23 mouse cellular contexts compared by ENCODE assay signal in the genomic region with DNA sequence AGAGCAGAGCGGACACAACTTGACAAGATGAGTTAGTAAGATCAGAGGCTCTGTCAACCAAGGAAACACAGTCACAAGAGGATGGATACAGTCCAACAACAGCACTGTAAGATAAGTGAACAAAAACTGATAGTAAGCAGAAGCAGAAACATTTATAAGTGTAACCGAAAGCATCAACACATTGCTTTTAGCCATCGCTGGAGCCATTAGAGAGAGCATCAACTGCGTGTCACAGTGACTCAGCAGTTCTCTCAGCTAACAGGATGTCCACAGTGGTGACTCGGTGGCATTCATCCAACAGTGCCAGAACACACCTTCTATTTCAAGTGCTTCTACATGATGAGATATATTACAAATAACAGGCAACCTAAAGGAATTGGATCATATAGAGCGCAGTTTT. TPM values are rescaled to one million over a fixed set of nuclear protein-coding genes. Genes with fewer than 3 reads are reported as not detected.
DNase-seq lines count a peak whose midpoint lies in the region; ATAC-seq and TF ChIP-seq lines count a peak whose summit lies in the region.
"Had no signal": no experiment of that assay in that cellular context is flagged by ENCODE, and none has a peak within 500 bp of the region (broad histone marks: within the 10 kb centered on the region; RNA-seq: fewer than 3 reads in every experiment).

No protein-coding gene starts in this region.

- TF ChIP-seq EP300 in lung, postnatal 0 days (IDR thresholded peaks at IDR 0.05), result no peak

- H3K4me1 ChIP-seq in lung, embryonic 14.5 days (ENCODE audit: insufficient read depth), result no peaks in the 10 kb centered on the region
- no peaks in the 10 kb centered on the region for H3K4me1 ChIP-seq in lung, postnatal 0 days (ENCODE audit: insufficient read depth, low read depth, low read length)
- no peaks in the 10 kb centered on the region for H3K4me1 ChIP-seq in kidney, embryonic 16.5 days (ENCODE audit: insufficient read depth, low read length)
- H3K4me1 ChIP-seq: heart, embryonic 10.5 days; limb, embryonic 15.5 days; liver, embryonic 15.5 days; neural tube, embryonic 12.5 days; stomach, embryonic 15.5 days had no signal

- no peak overlapping the region for H3K9ac ChIP-seq in lung, embryonic 14.5 days
- H3K9ac ChIP-seq in lung, postnatal 0 days (replicated peaks; ENCODE audit: low read depth), result no peak overlapping the region
- H3K9ac ChIP-seq in kidney, embryonic 16.5 days (replicated peaks; ENCODE audit: low read length), result no peak overlapping the region
- H3K9ac ChIP-seq: limb, embryonic 15.5 days; liver, embryonic 15.5 days; neural tube, embryonic 12.5 days; stomach, embryonic 15.5 days had no signal

- H3K36me3 ChIP-seq in lung, embryonic 14.5 days (ENCODE audit: insufficient read depth), result no peaks in the 10 kb centered on the region
- no peaks in the 10 kb centered on the region for H3K36me3 ChIP-seq in lung, postnatal 0 days (ENCODE audit: insufficient read depth, low read length)
- H3K36me3 ChIP-seq in kidney, embryonic 16.5 days (ENCODE audit: insufficient read depth, low read length), result no peaks in the 10 kb centered on the region
- H3K36me3 ChIP-seq: G1E; heart, embryonic 10.5 days; limb, embryonic 15.5 days; liver, embryonic 15.5 days; neural tube, embryonic 12.5 days; stomach, embryonic 15.5 days had no signal

- no peak overlapping the region for H3K4me2 ChIP-seq in lung, embryonic 14.5 days
- no peak overlapping the region for H3K4me2 ChIP-seq in lung, postnatal 0 days (replicated peaks; ENCODE audit: low read depth, low read length)
- no peak overlapping the region for H3K4me2 ChIP-seq in kidney, embryonic 16.5 days (replicated peaks; ENCODE audit: low read depth, low read length)
- H3K4me2 ChIP-seq: limb, embryonic 15.5 days; liver, embryonic 15.5 days; midbrain, embryonic 11.5 days; neural tube, embryonic 12.5 days; stomach, embryonic 15.5 days had no signal

- no peak for TF ChIP-seq CTCF in lung, embryonic 14.5 days (IDR thresholded peaks at IDR 0.05; ENCODE audit: low read depth)
- no peak for TF ChIP-seq CTCF in lung, postnatal 0 days (IDR thresholded peaks at IDR 0.05)

- no peak overlapping the region for H3K27ac ChIP-seq in lung, embryonic 14.5 days (ENCODE audit: low read depth)
- no peak overlapping the region for H3K27ac ChIP-seq in lung, postnatal 0 days (ENCODE audit: low read length)
- no peak overlapping the region for H3K27ac ChIP-seq in kidney, embryonic 16.5 days (ENCODE audit: low read length)
- H3K27ac ChIP-seq: heart, embryonic 10.5 days; limb, embryonic 15.5 days; liver, embryonic 15.5 days; neural tube, embryonic 12.5 days; stomach, embryonic 15.5 days had no signal

- ATAC-seq in lung, embryonic 14.5 days (ENCODE audit: insufficient read depth), result no peak
- no peak for ATAC-seq in lung, postnatal 0 days
- ATAC-seq in kidney, embryonic 16.5 days (ENCODE audit: low FRiP score, low TSS enrichment), result no peak
- ATAC-seq: forebrain, embryonic 16.5 days had no signal

- no peaks in the 10 kb centered on the region for H3K27me3 ChIP-seq in lung, embryonic 14.5 days (ENCODE audit: insufficient read depth, low read length)
- H3K27me3 ChIP-seq in lung, postnatal 0 days (replicated peaks; ENCODE audit: insufficient read depth, low read length), result no peaks in the 10 kb centered on the region
- no peaks in the 10 kb centered on the region for H3K27me3 ChIP-seq in kidney, embryonic 16.5 days (ENCODE audit: insufficient read depth, low read length)
- H3K27me3 ChIP-seq: limb, embryonic 15.5 days; liver, embryonic 15.5 days; neural tube, embryonic 12.5 days; stomach, embryonic 15.5 days had no signal

- 87% methylated on average over 6 of the region's 6 CpGs for WGBS in lung, embryonic 14.5 days
- WGBS in lung, postnatal 0 days, result 79% methylated on average over 6 of the region's 6 CpGs
- 86% methylated on average over 6 of the region's 6 CpGs for WGBS in kidney, embryonic 16.5 days

- H3K9me3 ChIP-seq in lung, embryonic 14.5 days (ENCODE audit: low read depth, low read length), result no peaks in the 10 kb centered on the region
- no peaks in the 10 kb centered on the region for H3K9me3 ChIP-seq in lung, postnatal 0 days (ENCODE audit: low read length)
- H3K9me3 ChIP-seq in kidney, embryonic 16.5 days (ENCODE audit: low read length), result no peaks in the 10 kb centered on the region
- H3K9me3 ChIP-seq: heart, embryonic 10.5 days; limb, embryonic 15.5 days; liver, embryonic 15.5 days; neural tube, embryonic 12.5 days; stomach, embryonic 15.5 days had no signal

- H3K4me3 ChIP-seq in lung, embryonic 14.5 days (ENCODE audit: low read depth, low read length), result no peak overlapping the region
- no peak overlapping the region for H3K4me3 ChIP-seq in lung, postnatal 0 days (ENCODE audit: low read depth, low read length)
- no peak overlapping the region for H3K4me3 ChIP-seq in kidney, embryonic 16.5 days (ENCODE audit: low read length)
- H3K4me3 ChIP-seq: heart, embryonic 10.5 days; limb, embryonic 15.5 days; liver, embryonic 15.5 days; neural tube, embryonic 12.5 days; stomach, embryonic 15.5 days had no signal

- peak; percentile 15 for DNase-seq in lung, embryonic 14.5 days
- no peak for DNase-seq in lung, postnatal 0 days (ENCODE audit: low spot score)
- DNase-seq in R1 (ENCODE audit: low read depth, low spot score), result peak; percentile 31
- peak; percentile 64 to 65 for DNase-seq in cerebellum, postnatal 10 days
- DNase-seq in kidney, adult 11 months, result no peak
- no peak for DNase-seq in frontal cortex, postnatal 25 days (ENCODE audit: low spot score in 2 of 2)
- DNase-seq: adrenal gland, adult 2 months; embryo, embryonic 11 days; kidney, adult 2 months; kidney, postnatal 14 days; spleen, adult 18-20 months; thymus, adult 18-20 months had no signal

RNA-seq across cellular contexts. Expression of a gene that starts 41.1 kb away (rescaled TPM):
- not detected in 2 replicates for polyA plus RNA-seq in lung, embryonic 14.5 days (2014; fragmentation: Nextera tagmentation; extraction: Ambion mirVana)
- not detected in 2 replicates for polyA plus RNA-seq in lung, postnatal 0 days (2015; fragmentation: Nextera tagmentation; extraction: Ambion mirVana)
- polyA plus RNA-seq in kidney, embryonic 16.5 days (2015; fragmentation: Nextera tagmentation; extraction: Ambion mirVana), result 0.09 TPM in 1 of 2 replicates, not detected in the other
- polyA plus RNA-seq: adrenal gland, adult 2 months; embryonic facial prominence, embryonic 14.5 days; G1E; heart, postnatal 0 days; kidney, adult 2 months; limb, embryonic 15.5 days; liver, embryonic 15.5 days had no signal

Comparison
In these comparisons a context has a peak if more than half of its experiments do, and no peak if none do; other contexts are left out.
1. DNase-seq: peak in lung, embryonic 14.5 days (single experiment), R1 (single experiment) and cerebellum, postnatal 10 days (2 of 2); none in lung, postnatal 0 days (single experiment), kidney, adult 11 months (single experiment) and frontal cortex, postnatal 25 days (0 of 2).